Mouse (Mus musculus) cortical plate, adult 2 months (tissue): ENCODE data around the gene Snrnp40.

Source experiments
- CTCF ChIP-seq: fragments of 200-500 bp; IDR thresholded peaks from 2 replicates; pipeline ENCODE4 v1.5.1; 2011; ENCODE audit warnings: mild to moderate bottlenecking, control low read depth, low read length; ENCODE audit not compliant: insufficient read depth; ENCODE audit errors: extremely low read depth
- POLR2A ChIP-seq: fragments of 200-500 bp; IDR thresholded peaks from 2 replicates; pipeline ENCODE4 v1.6.1; 2011; ENCODE audit warnings: mild to moderate bottlenecking, low read length, control low read depth; ENCODE audit not compliant: insufficient read depth; ENCODE audit errors: extremely low read depth

- TF ChIP-seq CTCF (no peak), POLR2A (no peak)
Measured at GRCm38 (mm10) chr4:130323165-130323564, 36.8 kb upstream of the Snrnp40 start.
